Mouse (Mus musculus) heart, postnatal 36 days (tissue): ENCODE measurements around the gene Nr1h4. TPM values are rescaled to one million over a fixed set of nuclear protein-coding genes. Genes with fewer than 3 reads are reported as not detected.
A peak's percentile ranks its signal among the peaks of the same experiment; 100 is the strongest.
"Not testable (repeated sequence)": the region's sequence is repeated elsewhere in the genome, so short reads cannot be mapped to it uniquely, and the experiment has no call there.

Source experiments
- DNase-seq, 2 experiments: peaks; one replicate each; pipeline ENCODE4 v3.0.0; 2021 to 2022
- intact Hi-C: fragments of 180-260 bp; cut with DNase I; formaldehyde crosslinking; loops from one replicate; pipeline ENCODE4 v1.15.1; 2025
- total RNA-seq, 2 experiments: library from RNA; stranded (reverse); gene quantifications; 2 replicates each; pipeline ENCODE4 v1.2.3; 2021

The Nr1h4 gene
- under 1 TPM; 0.43 to 0.64 TPM for total RNA-seq

DNA sequence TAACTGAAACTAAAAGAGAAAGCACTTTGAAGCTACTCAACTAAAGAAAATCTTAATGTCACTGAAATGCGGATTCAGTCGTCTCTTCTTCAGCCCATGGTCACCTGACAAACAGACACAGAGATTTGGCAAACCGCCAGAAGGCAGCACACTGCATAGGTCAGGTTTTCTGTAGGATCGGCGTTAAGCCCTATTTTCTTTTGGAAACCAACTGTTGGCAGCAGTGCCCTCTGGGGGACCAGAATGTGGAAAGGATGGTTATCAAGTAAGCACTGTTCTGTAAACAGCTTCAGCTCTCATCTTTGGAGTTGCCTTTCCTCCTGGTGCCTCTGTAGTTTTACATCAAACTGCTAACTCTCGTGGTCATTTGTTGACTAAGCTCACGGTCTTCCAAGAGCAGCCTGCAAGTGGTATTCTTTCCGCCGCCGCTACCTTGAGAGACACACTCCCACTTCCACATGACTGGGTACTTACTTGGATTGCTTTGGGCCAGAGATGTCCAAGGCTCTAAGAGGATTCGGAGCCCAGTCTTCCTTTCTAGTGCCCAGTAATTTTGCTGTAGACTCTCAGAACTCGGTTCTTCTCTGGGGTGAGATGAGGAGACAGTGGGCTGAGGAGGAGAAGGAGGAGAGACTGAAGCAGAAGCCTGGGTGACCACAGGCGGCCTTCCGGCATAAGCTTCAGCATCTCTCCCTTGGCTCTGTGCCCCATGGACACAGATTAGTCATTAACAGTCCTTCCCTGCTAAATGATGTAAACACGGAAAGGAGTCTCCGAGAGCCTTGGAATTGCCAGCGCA lies at the start of gene Nr1h4:
Gene Nr1h4 (minus strand): TSS at position 657 of the 799 bp plus-strand sequence.
- intact Hi-C loops, result no loop called here
- DNase-seq, result peak; percentile 28 to 57

DNA sequence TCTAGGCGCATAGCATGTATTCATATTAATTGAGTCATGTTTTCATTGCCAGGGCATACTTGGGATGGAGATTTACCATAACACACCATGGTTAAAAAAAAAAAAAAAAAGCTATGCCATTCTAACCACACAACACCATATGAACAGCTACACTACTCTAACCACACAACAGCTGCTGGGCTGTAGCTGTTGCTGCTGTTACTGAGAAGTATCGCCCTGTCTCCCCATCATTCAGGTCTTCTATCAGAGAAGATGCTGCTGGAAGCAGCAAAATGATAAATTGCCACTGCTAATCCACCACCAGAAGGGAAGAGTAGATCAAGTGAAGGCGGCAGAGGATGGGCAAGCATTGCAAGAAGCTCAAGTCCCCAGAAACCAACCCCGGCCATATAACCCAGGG lies 45.4 kb upstream of the Nr1h4 start:
- no peak for DNase-seq
- intact Hi-C loops, result no loop called here

DNA sequence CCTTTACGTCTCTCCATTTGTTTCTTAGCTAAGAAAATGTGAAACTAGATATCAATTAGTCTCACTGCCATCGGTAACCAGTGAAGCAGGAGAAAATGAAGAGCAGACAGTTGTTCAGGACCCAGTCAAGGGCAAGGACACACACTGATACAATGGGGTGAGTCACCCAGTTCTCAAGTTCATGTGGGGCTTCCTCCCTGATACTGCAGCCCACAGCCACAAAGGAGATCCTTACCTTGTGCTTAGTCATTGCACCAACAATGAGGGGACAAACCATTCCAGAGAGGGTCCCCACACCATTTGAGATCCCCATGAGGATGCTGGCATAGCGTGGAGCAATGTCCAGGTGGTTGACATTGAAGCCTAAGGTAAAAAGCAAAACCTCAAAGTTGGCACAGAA lies 44.3 kb upstream of the Nr1h4 start:
- DNase-seq, result no peak
- intact Hi-C loops, result no loop called here

DNA sequence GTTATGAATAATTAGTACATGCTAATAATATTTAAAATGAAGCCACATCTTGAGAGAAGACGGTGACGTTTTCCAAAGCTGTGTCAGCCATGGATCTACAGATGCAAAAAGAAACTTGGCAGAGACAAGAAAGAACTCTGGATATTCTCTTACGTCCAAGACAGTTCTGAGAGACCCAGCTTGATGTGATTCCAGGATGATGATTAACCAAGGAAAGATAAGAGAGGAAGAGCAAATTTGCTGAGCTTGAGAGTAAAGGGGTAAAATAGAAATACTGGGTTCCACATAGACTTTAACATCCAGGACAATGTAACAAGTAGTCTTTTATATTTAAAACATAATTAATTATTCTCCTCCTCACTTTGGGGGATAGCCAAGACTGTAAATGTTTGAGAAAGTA lies 40.0 kb upstream of the Nr1h4 start:
- intact Hi-C loops, result no loop called here
- DNase-seq, result no peak

DNA sequence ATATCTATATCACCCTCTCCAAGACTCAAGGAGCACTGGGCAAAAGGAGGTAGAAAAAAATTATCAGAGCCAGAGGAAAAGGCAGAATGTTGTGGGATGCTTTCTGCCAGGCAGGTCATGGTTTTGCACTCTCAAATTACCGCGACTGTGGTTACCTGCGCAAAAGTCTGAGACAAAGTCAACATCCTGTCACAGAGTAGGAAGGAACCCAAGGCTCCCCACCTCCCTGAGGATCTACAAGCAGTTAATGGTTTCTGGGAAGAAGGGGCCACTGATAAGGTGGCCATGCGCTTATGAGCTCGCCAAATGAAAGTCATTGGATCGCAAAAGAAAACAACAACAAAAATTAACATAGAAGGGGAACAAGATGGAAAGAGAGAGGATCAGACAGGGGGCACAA lies 39.6 kb upstream of the Nr1h4 start:
- intact Hi-C loops, result no loop called here
- DNase-seq, result no peak

DNA sequence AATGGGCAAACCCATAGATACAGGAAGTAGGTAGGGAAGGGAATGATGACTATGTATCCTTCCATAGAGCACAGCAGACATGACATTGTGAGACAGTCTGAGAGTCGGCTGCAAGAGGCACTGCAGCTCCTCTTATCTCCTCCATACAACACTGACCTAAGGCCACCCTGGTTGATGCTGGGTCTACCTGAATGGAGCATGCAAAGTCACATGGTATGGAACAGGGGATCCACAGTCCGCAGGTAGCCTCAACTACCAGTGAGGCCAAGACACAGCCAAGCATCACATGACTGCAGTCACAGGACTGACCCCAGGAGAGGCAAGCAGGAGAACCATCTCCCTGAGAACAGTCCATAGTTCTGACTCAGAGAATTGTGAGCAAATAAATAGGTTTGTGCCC lies 34.0 kb upstream of the Nr1h4 start:
- no peak for DNase-seq
- intact Hi-C loops, result no loop called here

DNA sequence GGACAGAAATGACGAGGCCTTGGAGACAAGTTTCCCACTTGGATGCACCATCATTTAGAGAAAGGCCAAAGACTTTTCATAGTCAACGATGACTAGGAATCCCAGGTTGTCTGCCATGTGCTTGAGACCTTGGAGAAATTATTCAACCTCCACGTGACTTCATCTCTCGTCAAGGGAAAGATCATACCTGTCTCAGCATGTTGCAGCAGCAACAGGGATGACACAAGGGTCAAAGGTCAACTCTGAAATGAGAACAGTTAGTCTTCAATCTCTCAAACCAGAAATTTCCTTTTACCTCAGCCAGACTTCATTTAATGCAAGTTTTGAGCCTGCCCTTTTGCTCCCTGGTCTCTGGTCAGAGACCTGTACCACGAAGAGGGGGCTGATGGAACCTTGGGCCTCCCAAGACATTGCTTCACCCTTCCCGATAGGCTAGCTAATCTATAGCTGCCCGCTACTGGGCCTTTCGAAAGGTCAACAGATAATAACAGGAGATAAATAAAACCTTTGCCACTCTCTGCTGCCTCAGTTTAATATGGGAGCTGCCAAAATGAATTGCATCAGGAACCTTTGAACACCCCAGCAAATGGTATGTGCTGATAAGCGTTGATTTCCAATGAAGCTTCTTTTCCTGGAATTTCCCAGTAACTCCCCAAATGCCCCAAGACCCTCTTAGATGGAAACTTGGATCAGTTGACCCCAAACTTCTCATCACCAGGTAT lies 32.1 kb upstream of the Nr1h4 start:
- intact Hi-C loops, result no loop called here
- DNase-seq, result no peak

DNA sequence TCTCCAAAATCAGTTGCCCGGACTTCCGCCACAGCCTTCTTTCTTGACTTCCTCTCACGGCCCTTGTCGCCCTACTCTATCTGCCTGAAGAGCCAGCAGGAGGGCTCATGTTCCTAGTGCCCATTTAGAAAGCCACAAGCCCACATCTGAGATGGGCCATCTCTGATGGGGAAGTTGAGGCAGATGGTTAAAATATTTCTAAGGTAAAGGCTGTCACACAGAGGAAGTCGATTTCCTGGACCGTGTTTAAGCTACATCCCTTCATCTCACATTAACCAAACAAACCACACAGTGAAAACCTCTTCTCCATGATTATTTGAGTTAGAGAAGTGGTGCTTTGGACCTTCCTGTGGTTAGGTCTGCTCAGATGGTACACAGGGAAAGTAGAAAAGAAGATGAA lies 28.7 kb upstream of the Nr1h4 start:
- no peak for DNase-seq
- intact Hi-C loops, result no loop called here

DNA sequence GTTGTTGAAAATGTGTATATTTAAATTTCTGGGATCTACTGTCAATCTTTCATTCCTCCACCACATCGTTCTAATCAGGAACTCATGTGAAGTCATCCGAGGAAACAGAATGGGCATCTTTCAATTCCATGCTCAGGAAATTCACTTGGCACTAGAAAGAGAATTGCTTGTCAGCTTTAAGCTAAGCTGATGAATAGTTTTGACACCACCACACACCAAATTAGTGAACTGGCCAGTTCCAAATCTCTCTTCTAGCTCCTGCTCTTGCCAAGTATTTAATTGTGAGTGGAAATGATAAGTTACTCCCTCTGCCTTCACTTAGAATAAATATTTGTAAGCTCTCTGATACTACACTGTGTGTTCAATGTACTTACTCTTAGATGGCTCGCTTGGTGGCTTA lies 26.0 kb upstream of the Nr1h4 start:
- DNase-seq, result no peak
- intact Hi-C loops, result no loop called here

DNA sequence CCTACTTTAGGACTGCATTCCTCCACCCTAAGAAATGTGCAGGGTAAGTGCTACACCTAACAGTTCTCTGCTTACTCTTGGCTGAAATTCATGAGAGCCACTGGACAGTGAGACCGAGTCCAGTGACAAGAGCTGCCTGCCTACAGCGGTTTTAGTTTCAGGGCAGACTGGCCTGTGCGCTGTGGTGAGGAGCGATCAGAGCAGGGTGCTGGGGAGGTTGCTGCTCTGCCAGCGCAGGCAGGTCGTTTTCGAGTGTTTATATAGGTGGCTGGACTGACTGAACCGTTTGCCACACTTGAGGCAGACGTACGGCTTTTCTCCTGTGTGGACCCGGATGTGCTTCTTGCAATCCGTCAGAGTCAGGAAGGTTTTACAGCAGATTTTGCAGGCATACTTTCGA lies 21.5 kb upstream of the Nr1h4 start:
- intact Hi-C loops, DNase-seq: not testable (repeated sequence)

DNA sequence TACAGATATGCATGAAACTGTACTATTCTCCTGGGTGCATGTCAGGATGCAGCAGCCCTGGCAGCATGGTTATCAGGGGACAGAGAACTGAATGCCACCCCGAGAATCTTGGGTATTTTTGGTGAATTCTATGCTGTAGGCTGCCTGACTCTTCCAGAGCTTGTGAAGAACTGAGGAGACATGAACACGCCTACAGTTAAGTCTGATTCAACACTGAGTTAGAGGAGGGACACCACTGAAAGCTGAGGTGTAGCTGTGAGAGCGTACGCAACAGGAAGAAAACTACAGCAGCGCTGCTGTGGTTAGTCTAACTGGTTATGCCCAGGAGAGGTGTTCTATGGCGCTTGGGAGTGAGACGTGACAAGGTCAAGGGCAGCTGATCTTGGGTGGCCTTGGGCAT lies 20.5 kb upstream of the Nr1h4 start:
- DNase-seq, intact Hi-C loops: not testable (repeated sequence)

DNA sequence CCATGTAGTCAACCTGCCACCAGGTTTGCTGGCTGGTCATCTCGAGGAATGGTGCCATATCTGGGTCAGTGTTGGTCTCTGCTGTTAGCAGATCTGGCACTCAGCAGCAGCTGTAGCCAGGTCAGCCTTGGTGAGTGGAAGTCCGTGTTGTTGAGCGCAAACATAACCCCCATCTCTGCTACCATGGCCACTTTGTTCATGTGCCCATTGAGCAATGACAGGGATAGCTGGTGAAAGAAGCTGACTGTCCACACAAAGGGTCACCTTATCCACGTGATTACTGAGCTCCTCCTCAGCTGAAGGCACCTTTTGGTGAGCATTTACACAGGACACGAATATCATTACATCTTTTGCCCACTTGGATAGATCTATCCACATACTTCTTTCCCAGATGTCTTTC lies 19.6 kb upstream of the Nr1h4 start:
- intact Hi-C loops, result no loop called here
- no peak for DNase-seq

DNA sequence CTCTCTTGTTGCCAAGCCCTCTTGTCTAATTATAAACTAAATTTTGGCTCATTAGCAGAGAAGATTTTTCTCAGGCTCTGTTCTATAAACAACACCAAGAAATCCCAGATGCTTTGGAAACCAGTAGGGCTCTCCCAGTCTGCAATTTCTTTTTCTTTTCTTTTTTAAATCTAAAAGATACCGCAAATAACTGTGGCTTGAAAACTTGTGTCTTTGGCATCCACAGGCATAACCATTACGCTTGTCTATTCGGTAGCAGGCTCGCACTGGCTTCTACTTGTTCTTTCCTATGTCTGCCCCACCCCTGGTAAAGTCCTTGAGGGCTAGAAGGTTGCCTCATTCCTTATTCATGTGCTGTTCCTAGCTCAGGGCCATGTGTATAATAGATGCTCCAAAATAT lies 18.3 kb upstream of the Nr1h4 start:
- no peak for DNase-seq
- intact Hi-C loops, result no loop called here

DNA sequence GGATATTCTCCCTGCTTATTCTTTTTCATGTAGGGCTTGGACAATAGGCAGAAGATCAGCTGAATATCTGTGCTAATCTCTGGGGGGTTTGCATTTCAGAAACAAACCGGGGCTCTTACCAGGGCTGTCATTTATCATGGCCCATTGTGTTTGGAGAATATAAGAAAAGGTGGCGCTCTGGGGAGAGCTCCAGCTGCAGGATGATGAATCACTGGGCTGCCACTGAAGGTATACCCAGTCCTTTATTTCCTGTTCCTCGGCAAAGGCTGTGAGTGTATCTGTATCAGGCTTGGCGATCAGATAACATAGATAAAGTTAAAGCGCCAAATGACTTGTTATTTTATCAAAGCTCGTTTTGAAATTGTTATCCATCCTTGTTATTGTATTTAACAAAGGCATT lies 14.6 kb upstream of the Nr1h4 start:
- intact Hi-C loops, result no loop called here

DNA sequence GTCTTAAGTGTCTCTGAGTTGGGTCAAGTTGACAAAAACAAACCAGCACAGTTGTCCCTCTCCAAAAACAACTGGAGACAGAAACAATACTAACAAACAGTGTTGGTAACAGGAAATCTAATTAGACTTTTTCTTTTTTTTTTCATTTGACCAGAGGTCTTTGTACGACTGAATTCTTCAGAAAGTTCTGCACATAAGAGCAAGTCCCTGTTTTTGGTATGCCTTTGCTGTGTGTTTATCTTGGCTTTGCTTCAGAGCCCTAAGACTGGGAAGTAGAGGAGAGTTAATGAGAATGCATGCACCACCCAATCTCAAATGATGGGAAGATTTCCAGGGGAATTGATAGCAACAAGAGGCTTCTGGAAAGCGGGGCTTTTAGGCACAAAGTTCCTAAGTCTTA lies 13.6 kb upstream of the Nr1h4 start:
- DNase-seq, result no peak
- intact Hi-C loops, result no loop called here

More for the DNA sequence above, 14.6 kb upstream of the Nr1h4 start:
- DNase-seq, result no peak

DNA sequence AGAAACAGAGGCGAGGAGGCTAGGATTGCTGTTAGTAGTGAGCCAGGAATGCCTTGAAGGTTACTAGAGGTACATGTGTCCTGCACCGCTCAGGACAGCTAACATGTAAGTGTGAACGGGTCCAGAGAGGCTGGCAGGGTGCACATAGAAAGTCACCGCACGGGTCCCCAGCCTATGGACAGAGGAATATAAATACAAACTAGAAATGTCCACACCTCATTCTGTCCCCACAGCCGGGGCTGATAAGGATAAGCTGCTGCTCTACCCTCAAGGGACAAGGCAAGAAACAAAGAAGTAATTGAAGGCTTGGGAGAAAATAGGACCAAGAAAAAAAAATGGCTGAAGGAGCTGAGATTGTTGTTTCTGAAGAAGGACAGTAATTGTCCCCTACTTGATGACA lies 10.5 kb upstream of the Nr1h4 start:
- intact Hi-C loops, result no loop called here
- no peak for DNase-seq

DNA sequence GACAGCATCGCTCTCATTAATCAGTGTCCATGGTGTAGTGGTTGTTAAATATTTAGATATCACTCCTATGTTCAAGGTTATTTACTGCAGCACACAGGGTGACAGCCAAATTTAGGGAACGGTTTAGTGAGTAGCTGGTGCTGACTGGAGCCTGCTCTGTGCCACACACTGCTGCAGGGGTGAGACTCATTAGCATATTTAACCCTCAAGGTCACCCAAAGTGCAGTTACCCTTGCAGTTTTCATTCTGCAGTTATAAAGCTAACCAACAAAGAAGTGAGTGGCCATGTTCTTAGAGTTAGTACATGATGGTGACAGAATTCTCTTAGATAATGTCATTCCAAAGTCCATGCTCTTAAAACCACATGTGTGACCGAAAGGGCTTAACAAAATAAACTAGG lies 8.9 kb upstream of the Nr1h4 start:
- DNase-seq, result no peak
- intact Hi-C loops, result no loop called here

DNA sequence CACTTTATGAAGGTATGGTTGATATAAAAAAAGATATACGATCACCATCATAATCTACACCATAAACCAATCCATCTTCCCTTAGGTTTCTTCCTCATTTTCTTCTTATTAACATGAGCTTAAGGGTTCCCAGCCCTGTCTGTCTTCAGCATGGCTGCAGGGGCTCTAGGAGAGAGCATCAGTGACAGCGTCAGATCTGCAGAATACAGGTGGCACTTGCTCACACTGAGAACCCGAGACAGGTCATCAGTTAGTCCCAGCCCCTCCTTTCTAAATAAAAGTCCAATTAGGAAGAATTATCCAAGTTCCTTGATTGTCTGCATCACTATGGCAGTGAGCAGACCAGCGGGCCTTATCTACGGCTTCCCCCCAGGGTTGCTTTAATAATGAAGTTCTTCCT lies 934 bp downstream of the Nr1h4 start:
- intact Hi-C loops, result no loop called here
- peak in 1 of 2 experiments; percentile 12 for DNase-seq

DNA sequence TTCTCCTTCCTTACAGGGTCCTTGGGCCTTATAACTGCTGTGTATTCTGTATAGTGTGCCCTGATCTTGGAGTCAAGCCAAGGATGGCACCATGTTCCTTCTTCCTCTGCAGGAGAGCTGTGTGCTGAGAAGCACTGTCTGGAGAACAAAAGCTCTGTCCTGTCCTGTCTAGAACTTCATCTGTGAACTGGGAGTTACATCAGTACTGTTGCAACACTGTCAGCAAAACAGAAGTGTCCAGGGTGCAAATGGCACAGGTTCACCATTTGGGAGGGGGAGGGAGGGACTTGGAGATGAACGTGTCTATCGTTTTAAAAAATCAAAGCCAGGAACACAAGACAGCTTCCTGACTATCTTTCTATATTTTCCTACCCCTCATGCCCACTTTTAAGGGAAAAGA lies 1.4 kb downstream of the Nr1h4 start:
- peak in 1 of 2 experiments; percentile 11 for DNase-seq
- intact Hi-C loops, result no loop called here

DNA sequence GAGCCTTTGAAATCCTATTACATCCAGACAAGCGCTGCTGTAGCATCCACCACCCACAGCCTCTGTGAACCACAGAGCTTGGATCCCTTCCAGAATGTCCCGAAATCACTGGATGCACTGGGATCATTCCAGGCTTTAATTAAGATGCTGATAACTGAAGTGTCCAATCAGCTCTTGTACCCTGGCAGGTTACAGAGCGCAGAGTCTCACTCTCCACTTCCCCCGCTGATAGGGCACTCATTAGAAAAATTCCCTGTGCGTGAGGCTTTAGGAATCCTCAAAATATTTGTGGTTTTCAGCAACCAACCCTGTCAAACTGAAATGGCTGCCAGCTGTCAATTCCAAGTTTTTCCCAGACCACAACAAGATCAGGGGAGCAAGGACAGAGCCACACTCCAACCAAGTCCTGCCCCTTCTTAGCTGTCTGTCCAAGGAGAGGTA lies 2.2 kb downstream of the Nr1h4 start:
- peak; percentile 19 to 36 for DNase-seq
- intact Hi-C loops, result no loop called here

DNA sequence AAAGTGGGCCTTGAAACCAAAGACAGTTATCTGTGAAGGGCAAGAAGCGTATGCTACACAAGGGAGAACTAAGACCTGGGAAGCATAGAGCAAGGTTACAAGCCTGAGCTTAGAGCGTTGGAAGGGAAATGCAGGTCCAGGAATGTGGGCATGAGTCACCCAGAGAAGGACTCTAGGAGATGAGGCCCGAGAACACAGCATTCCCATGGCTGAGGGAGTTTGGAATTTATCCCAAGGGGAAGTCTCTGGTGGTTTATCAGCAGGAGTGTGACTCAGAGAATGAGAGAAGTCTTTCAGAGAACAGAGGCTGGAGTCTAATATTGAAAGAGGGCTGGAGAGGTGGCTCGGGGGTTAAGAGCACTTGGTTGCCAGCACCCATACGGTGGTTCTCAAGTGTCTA lies 6.3 kb downstream of the Nr1h4 start:
- DNase-seq, result peak; percentile 34 to 39
- intact Hi-C loops, result no loop called here

DNA sequence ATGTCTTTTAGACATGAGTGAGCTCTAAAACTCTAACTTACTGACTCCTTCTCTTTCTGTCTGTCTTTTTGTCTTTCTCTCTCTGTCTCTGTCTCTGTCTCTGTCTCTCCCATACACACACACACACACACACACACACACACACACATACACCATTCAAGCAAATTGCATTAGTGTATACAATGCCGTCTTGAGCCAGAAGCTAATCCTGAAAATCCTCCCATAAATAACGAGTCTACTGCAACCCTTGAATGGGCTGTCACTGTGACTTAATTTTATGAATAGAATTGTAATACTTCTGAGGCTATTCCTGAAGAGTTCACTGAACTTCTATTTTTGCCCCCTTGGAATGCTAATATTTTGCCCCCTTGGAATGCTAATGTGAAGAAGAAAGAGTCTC lies 7.6 kb downstream of the Nr1h4 start:
- no peak for DNase-seq
- intact Hi-C loops, result no loop called here
